Comparison of ENCODE assay signal across 8 mouse cellular contexts in genomic region chr7:113251001-113251400, GRCm38 (mm10). TPM values are rescaled to one million over a fixed set of nuclear protein-coding genes. Genes with fewer than 3 reads are reported as not detected.
A peak's percentile ranks its signal among the peaks of the same experiment; 100 is the strongest.
DNase-seq lines count a peak whose midpoint lies in the region; ATAC-seq and TF ChIP-seq lines count a peak whose summit lies in the region.

No protein-coding gene starts in this region.

- H3K4me1 ChIP-seq in intestine, embryonic 14.5 days (replicated peaks; ENCODE audit: control insufficient read depth, insufficient read depth, low read length), result peaks cover 10% of the 10 kb centered on the region; the same call in 1 of the 2 replicates
- no peaks in the 10 kb centered on the region for H3K4me1 ChIP-seq in intestine, postnatal 0 days (replicated peaks; ENCODE audit: control insufficient read depth, insufficient read depth, low read length)
- peaks cover 55% of the 10 kb centered on the region for H3K4me1 ChIP-seq in heart, embryonic 10.5 days

- DNase-seq in intestine, embryonic 14.5 days (ENCODE audit: low spot score), result no peak
- peak; percentile 47 for DNase-seq in brain, embryonic 18.5 days (ENCODE audit: low read depth, low spot score)
- peak; percentile 79 for DNase-seq in heart, embryonic 10.5 days (ENCODE audit: low spot score)
- peak; percentile 60 to 62 for DNase-seq in kidney, postnatal 25 days
- peak; percentile 30 for DNase-seq in retina, postnatal 7 days (ENCODE audit: low read depth, low spot score)
- no peak for DNase-seq in gastrocnemius, postnatal 14 days
- no peak for DNase-seq in urinary bladder, postnatal 25 days (ENCODE audit: low spot score)

- H3K9ac ChIP-seq in intestine, embryonic 14.5 days (ENCODE audit: low read length), result no peak overlapping the region
- H3K9ac ChIP-seq in intestine, postnatal 0 days (ENCODE audit: low read depth, low read length), result no peak overlapping the region

- TF ChIP-seq CTCF in intestine, postnatal 0 days (IDR thresholded peaks at IDR 0.05; ENCODE audit: low read depth), result no peak

- no peaks in the 10 kb centered on the region for H3K9me3 ChIP-seq in intestine, embryonic 14.5 days (ENCODE audit: control insufficient read depth, low read length)
- H3K9me3 ChIP-seq in intestine, postnatal 0 days (ENCODE audit: control insufficient read depth), result no peaks in the 10 kb centered on the region
- H3K9me3 ChIP-seq in heart, embryonic 10.5 days, result no peaks in the 10 kb centered on the region

- no peaks in the 10 kb centered on the region for H3K36me3 ChIP-seq in intestine, embryonic 14.5 days (ENCODE audit: control insufficient read depth, insufficient read depth, low read length)
- H3K36me3 ChIP-seq in intestine, postnatal 0 days (ENCODE audit: control insufficient read depth, insufficient read depth), result no peaks in the 10 kb centered on the region; the same call in 1 of the 2 replicates
- no peaks in the 10 kb centered on the region for H3K36me3 ChIP-seq in heart, embryonic 10.5 days

- no peak for ATAC-seq in intestine, embryonic 14.5 days (replicated peaks; ENCODE audit: low FRiP score, low TSS enrichment, low read depth)
- ATAC-seq in intestine, postnatal 0 days, result no peak

- peak overlapping the region; percentile 14; the same call in 1 of the 2 replicates for H3K27ac ChIP-seq in intestine, embryonic 14.5 days (ENCODE audit: low read depth)
- H3K27ac ChIP-seq in intestine, postnatal 0 days (ENCODE audit: low read depth, low read length), result no peak overlapping the region
- peak overlapping the region; percentile 83 for H3K27ac ChIP-seq in heart, embryonic 10.5 days

- no peaks in the 10 kb centered on the region for H3K27me3 ChIP-seq in intestine, embryonic 14.5 days (replicated peaks; ENCODE audit: control insufficient read depth, insufficient read depth, low read length)
- peaks cover 7% of the 10 kb centered on the region; the same call in 1 of the 2 replicates for H3K27me3 ChIP-seq in intestine, postnatal 0 days (replicated peaks; ENCODE audit: control insufficient read depth, insufficient read depth, low read length)
- H3K27me3 ChIP-seq in heart, embryonic 10.5 days (ENCODE audit: insufficient read depth, poor library complexity, severe bottlenecking), result no peaks in the 10 kb centered on the region

- intact Hi-C loops in gastrocnemius, postnatal 14 days (cut with DNase I; ENCODE audit: low total_unique reads), result loop anchor here (5.0 kb wide), 1 partner anchor 109 kb away; no protein-coding TSS in a partner anchor

- no peak overlapping the region for H3K4me3 ChIP-seq in intestine, embryonic 14.5 days (ENCODE audit: low read depth, low read length)
- H3K4me3 ChIP-seq in intestine, postnatal 0 days (ENCODE audit: low read depth, low read length), result no peak overlapping the region
- H3K4me3 ChIP-seq in heart, embryonic 10.5 days, result no peak overlapping the region

- WGBS in intestine, embryonic 14.5 days, result 60% methylated on average over 3 of the region's 3 CpGs
- WGBS in intestine, postnatal 0 days, result 54% methylated on average over 3 of the region's 3 CpGs
- WGBS in heart, embryonic 10.5 days, result 56% methylated on average over 3 of the region's 3 CpGs

- H3K4me2 ChIP-seq in intestine, embryonic 14.5 days (ENCODE audit: low read length), result no peak overlapping the region
- H3K4me2 ChIP-seq in intestine, postnatal 0 days (replicated peaks; ENCODE audit: low read depth), result no peak overlapping the region

RNA-seq across cellular contexts. Expression of gene Arntl, which starts 43.7 kb away (rescaled TPM):
- 7.9 TPM in 2 replicates for polyA plus RNA-seq in intestine, embryonic 14.5 days (2014; fragmentation: Nextera tagmentation; extraction: Ambion mirVana)
- polyA plus RNA-seq in intestine, postnatal 0 days (2015; fragmentation: Nextera tagmentation; extraction: Ambion mirVana), result 5.3 and 5.4 TPM in 2 replicates
- polyA plus RNA-seq in heart, embryonic 10.5 days (2016; fragmentation: Nextera tagmentation; extraction: Ambion mirVana), result 6.3 and 7.0 TPM in 2 replicates
- total RNA-seq in gastrocnemius, postnatal 14 days (2021), result 10 to 100 TPM; 11.8 to 13.1 TPM

Comparison
In these comparisons a context has a peak if more than half of its experiments do, and no peak if none do; other contexts are left out.
1. DNase-seq: peak in brain, embryonic 18.5 days (single experiment), heart, embryonic 10.5 days (single experiment), kidney, postnatal 25 days (2 of 2) and retina, postnatal 7 days (single experiment); none in intestine, embryonic 14.5 days (single experiment), gastrocnemius, postnatal 14 days (single experiment) and urinary bladder, postnatal 25 days (single experiment).